Mouse (Mus musculus) megakaryocyte progenitor cell, adult 5-6 weeks (primary cell): Measurements from ENCODE around the gene Tbrg4. TPM values are rescaled to one million over a fixed set of nuclear protein-coding genes. Genes with fewer than 3 reads are reported as not detected.
A peak's percentile ranks its signal among the peaks of the same experiment; 100 is the strongest.

ENCODE experiments used
- ATAC-seq: replicated peaks from 2 replicates; pipeline ENCODE4 v1.8.0; 2016; ENCODE audit warnings: mild to moderate bottlenecking, moderate TSS enrichment, inconsistent platforms; ENCODE audit not compliant: poor library complexity
- total RNA-seq, 2 experiments: library from RNA; stranded (forward) in 1 of 2; stranded (reverse) in 1 of 2; fragments of 157-497, 149-512 nt in 1 of 2; fragments of 200-1000 nt in 1 of 2; gene quantifications; 2 replicates each; pipeline versions ENCODE4 v1.2.3 to v1.2.4; 2015 to 2017

Tbrg4 gene
- total RNA-seq (2015): 46.2 and 58.3 TPM in 2 replicates
- 36.7 and 52.1 TPM in 2 replicates for total RNA-seq (2017)

DNA sequence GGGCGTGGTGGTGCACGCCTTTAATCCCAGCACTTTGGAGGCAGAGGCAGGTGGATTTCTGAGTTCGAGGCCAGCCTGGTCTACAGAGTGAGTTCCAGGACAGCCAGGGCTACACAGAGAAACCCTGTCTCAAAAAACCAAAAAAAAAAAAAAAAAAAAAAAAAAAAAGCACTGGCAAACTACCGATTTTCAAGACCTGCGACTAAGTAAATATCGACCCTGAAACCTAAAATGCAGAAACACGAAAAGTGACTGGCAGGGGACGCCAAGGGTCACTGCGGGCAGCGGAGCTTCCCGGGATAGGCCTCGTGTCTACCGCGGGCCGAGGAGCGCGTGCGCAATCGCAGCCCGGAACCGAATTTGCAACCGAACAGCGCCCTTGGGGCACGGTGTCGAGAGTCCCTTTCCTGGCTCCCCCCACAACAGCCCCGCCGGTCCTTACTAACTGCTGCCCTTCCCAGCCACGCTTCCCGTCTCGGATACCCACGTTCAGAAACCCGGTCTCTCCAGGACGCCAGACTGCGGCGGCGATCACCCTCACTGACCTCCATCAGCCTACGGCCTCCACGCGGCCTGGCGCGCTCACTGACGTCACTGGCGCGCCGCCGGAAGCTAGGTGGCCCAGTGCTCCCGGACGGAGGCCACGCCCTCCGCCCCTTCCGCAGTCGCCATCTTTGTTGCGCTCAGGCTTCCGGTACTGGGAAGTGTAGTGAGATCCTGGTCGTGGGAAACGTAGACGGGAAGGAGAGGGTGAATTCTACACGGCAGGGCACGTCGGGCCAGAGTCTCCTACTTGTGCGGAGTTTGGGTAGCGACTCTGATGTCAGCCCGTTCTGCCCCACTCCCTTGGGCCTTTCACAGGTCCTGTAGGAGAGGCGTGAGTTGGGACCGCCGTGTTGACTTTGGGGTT, at the start of gene Tbrg4:
Gene Tbrg4, minus strand, starts transcription at position 590 of the 910 bp plus-strand sequence.
- peak; percentile 74 for ATAC-seq

DNA sequence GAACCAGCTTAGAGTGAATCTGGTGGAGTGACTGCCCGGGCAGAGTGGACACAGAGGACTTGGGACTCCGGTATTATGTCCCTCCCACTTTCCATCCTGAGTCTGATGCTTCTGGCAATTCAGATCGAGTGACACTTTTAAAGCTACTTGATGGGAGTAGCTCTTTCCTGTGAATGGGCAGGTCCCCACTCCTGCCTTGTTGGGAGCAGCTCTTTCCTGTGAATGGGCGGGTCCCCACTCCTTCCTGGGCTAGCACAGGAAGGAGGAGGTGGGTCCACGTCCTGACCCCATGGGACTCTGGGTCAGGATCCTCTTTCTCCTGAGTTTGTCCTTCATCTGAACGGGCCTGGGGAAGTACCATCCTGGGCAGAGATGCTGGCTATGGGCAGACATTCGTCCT, 49.5 kb upstream of the Tbrg4 start:
- no peak for ATAC-seq

DNA sequence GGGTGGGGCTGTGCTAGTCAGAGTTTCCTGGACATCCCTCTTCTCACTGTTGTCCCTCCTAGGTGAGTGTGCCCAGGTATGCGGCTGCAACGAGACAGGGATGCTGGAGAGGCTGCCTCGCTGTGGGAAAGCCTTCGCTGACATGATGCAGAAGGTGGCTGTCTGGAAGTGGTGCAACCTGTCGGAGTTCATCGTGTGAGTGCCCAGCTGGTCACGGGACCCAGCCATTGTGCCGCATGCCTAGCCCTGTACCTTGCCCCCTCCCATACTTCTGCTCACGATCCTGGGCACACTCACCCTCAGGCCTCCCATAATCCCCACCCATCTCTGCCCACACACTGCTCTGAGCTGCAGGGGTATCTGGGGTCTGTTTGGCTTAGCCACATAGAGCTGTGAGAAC, 48.8 kb upstream of the Tbrg4 start:
- ATAC-seq: no peak

DNA sequence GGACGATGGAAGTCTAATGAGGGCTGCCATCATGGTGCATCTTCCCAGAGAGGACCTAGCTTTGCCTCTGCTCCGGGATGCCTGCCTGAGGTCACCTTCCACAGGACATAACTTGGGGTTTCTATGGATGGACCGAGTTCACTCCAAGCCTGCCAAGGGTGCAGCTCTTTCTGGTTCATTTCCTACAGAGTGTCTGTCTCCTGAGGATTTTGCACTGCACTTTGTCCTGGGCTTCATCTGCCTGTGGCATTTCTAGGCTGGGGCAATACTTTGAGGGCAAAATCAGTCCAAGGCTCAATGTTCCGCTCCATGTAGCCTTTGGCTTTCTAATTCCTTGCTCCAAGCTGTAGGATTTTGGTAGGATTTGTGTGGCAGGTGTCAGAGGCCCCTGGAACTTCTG, 45.0 kb upstream of the Tbrg4 start:
- ATAC-seq: no peak

DNA sequence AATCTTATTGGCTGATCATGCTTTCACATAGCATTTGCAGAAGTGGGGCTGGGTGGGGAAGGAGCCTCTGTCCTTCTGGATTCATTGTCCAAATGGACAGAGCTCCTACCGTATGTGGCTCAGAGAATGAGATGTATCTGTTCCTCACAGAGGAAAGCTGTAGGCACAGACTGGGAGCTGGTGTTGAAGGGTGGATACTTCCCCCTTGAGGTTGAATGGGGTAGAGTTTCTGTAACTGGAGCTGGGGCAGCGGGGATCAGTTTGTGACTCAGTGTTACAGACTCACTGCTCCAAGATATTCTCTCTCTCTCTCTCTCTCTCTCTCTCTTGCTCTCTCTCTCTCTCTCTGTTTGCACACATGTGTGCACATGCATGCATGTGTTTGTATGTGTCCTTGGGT, 44.2 kb upstream of the Tbrg4 start:
- peak; percentile 47; the same call in 1 of the 2 replicates for ATAC-seq

DNA sequence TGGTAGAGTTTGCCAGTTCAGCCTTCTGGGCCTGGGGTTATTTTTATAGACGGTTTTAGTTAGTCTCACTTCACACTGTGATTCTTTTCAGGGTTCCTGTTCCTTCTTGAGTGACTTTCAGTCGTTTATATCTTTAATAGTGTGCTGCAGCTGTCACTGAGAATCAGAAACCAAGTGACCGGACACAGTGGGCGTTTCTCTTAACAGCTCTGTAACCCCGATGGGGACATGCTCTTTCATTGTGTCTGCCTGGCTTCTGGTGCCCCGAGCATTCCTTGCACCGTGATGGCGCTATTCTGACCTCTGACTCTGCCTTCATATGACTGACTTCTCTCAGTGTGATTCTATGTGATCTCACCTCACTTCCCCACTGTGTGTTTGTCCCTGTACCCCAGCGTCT, 43.2 kb upstream of the Tbrg4 start:
- no peak for ATAC-seq

DNA sequence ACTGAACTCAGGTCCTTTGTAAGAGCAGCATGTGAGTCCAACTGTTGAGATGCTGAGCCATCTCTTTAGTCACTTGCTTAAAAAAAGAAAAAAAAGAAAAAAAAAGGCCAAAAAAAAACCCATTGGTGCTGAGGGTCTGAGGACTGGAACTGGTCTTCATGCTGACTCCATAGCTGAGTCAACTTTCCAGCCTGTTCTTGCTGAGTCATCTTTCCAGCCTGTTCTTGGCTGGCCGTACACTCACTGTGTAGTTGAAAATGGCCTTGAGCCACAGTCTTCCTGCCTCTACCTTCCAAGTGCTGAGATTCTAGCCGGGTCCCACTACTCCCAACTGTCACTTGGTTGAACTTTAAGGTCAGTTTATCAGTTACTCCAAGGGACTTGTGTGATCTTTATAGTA, 40.8 kb upstream of the Tbrg4 start:
- no peak for ATAC-seq

DNA sequence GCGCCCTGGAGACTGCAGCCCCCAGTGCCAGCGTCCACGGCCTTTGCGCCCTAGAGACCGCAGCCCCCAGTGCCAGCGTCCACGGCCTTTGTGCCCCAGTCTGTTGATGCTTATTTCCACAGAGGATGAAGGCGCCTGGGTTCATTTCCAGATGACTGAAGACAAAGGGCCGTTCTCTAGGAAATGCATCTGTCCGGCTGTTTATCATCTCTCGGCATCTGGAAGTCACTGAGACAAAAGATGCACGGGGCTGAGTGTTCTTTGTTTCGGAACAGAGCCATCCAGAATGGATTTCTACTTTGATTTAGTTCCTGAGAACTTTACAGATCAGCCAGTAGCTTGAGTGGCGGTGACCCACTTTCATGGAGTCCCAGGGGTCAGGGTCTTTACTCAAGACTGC, 35.3 kb upstream of the Tbrg4 start:
- no peak for ATAC-seq

DNA sequence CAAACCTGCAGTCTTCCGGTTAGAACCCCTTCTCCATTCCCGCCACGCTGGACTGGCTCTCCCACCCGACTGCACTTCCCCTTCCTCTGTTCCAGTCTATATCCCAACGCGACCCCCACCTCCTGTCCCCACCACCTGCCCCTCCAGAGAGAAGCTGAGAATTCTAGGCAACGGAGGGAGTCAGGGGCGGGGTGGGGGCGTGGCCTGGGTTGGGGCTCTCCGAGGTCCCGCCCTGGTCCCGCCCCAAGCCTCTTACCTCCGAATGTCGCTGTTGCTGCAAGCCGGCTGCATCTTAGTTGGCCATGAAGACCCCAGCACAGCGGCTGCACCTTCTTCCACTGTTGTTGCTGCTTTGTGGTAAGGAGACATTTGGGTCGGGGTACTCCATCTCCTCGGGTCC, 32.4 kb upstream of the Tbrg4 start, which contains the start of gene Ramp3:
Gene Ramp3, plus strand, starts transcription at position 251 of the 400 bp plus-strand sequence.
- ATAC-seq: peak; percentile 63

DNA sequence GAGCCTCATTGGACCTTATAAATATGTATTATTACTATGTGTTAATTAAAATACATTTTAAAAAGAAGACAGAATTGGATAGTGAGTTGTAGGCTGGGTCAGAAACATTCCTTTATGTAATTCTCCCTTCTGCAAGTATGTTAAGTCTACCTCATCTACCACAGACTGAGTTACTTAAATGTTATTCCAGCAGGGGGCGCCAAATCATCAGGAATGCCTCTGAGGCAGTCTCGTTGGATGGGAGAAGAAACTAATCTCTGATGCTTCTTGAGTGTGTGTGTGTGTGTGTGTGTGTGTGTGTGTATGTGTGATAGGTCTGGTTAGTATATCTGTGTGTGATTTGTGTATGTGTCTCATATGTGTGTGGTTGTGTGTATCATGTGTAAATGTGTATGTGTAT, 29.0 kb upstream of the Tbrg4 start:
- ATAC-seq: peak; percentile 85

DNA sequence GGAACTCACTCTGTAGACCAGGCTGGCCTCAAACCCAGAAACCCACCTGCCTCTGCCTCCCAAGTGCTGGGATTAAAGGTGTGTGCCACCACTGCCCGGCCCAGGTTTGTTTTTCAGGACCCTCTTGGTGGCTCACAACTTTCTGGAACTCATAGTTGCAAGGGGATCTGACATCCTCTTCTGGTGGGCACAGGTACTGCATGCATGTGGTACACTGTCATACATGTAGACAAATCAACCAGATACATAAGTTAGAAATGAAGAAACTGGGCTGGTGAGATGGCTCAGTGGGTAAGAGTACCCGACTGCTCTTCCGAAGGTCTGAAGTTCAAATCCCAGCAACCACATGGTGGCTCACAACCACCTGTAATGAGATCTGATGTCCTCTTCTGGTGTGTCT, 27.1 kb upstream of the Tbrg4 start:
- ATAC-seq: peak; percentile 53; the same call in 1 of the 2 replicates

DNA sequence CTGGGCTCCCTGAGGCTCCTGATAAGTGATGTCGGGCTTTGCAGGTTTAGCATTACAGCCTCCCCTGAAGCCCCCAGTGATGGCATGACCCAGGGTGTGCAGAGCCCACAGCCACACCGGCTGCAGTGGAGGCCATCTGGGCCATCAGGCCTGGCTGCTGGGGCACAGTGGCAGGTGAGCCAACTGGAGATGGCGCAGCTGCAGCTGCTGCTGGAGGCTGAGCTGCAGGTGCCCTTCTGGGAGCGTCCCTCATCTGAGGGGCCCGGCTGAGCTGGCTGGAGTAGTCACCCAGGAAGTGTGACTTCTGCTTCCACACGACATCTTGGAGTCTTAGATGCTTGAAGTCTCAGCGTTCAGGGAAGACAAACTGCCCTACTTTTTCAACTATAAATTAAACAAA, 24.7 kb upstream of the Tbrg4 start:
- no peak for ATAC-seq

DNA sequence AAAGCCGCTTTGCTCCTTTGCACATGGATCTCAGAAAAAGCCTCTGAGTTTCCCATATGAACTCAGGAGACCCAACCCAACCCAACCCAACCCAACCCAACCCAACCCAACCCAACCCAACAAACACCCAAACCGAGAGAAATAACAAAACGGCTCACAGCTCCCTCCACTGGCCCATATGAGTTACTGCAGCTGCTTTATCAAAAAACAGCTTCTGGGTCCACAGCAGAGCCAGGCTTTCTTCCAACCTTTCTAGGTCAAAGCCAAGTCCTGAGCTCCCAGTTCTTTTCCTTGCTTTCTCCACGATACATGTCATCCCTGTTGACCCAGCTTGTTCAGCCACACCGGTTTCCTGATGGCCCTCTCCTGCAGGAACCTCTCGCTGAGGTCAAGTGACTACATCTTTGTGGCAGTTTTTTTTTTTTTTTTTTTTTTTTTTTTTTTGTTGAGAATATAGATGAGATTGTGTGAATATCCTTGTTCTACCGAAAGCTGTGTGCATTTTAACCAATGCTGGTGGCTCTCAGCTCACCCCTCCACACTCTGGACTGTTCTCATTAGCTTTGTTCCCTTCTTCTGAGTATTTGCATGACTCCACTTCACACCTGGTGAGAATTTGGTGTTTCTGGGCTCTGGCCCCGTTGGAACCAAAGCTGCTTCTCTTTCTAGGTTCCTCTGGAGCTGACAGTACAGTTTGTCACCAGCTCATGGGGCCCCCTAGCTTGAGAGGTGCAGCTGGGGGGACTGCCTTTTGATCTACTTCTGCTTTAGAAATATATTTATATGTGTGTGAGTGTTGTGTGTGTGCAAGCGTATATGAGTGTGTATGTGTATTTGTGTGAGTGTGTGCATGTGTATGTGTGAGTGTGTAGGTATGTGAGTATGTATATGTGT, 22.2 kb upstream of the Tbrg4 start:
- ATAC-seq: peak; percentile 58; the same call in 1 of the 2 replicates

DNA sequence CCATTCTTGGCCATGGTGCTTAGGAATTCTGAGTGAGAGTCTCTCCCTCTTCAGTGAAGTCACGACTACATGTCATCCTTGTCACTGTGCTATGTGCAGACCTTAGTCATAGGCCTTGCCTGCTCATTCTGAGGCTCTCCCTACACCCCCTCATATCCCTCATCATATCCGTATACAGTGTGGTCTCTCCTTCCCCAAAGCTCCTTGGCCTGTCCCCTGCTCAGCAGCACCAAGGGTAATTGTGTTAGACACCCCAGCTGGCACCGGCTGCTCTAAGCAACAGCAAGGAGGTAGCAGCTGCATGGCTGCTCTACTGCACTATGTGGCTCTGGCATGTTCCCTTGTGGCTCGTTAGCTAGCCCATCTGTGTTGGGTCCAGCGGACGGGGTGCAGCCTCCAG, 18.7 kb upstream of the Tbrg4 start:
- no peak for ATAC-seq

DNA sequence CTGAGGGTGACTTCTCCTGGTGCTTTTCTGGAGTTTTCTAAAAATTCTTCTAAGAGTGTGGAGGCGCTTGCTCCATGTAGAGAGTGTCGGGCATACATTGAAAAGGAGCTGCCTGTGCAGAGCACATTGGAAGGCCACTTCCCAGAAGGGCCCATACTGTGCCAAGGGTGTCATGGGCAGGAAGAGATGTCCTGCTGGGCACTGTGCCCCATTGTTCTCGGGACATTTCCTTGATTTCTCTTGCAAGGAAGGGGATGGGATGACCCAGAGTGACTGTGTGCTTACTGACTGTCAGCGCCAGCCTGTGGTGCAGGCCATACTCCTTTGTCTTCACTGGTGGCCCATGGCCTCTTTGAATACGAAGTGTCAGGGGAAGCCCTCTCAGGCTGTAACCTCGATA, 13.2 kb upstream of the Tbrg4 start:
- no peak for ATAC-seq

DNA sequence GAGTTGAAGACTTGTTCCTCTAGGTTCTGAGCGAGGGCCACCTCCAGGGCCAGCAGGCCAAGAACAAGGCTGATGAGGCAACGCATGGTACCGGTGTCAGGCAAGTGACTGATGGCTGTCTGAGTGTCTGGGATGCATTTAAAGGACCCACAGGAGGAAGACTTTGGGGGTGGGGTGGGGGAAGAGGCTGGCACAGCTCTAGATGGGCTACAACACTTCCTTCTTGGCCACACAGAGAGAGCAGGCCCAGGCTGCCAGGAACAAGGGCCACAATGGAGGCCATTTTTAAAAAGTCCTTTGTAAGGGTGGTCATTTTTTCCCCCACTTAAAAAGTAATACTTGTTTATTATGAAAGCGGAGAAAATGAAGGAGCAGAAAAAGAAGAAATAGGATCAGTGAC, 12.7 kb upstream of the Tbrg4 start, which contains the start of gene Wap:
Gene Wap, minus strand, starts transcription at position 101 of the 400 bp plus-strand sequence.
- ATAC-seq: no peak

DNA sequence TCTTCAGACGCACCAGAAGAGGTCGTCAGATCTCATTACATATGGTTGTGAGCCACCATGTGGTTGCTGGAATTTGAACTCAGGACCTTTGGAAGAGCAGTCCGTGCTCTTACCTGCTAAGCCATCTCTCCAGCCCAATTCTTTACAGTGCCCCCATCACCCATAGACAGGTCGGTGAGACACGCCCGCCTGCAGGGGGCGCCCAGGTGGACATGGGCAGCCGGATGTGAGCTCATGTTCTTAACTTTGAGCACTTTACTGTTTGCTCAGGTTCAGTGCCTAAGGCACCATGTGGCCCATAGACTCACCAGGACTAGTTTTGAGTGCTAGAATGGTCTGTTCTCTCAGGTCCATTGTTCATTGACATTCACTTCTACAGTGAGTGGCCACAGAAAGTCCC, 10.3 kb upstream of the Tbrg4 start:
- peak; percentile 58; the same call in 1 of the 2 replicates for ATAC-seq

DNA sequence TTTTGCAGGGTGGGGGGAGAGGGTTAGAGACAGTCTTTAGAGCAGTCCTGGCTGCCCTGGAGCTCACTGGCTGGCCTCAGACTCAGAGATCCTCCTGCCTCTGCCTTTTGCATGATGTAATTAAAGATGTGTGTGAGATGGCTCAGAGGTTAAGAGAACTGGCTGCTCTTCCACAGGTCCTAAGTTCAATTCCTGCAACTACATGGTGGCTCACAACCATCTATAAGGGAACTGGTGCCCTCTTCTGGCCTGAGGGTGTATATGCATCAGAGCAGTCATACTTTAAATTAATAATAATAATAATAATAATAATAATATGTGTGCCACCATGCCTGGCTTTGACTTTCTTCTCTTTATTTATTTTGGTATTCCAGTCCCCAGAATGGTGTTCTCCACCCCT, 3.8 kb upstream of the Tbrg4 start:
- ATAC-seq: no peak

DNA sequence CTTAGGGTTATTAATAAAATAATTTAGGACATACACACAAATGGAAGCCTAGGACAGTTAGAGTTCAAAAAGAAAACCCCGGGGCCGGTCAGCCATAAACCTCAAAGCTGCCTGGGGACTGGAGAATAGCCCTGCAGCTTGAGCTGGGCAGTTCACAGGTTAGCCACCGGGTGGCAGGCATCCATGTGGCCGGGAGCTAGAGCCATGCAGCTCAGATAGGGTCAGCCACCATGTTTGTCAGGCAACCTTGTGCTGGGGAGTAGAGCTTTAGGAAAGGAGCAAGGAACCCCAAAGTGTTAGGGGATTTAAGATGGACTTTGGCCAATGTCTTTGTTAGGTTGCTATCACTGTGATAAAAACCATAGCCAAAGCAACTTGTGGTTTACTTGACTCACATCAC, 2.7 kb upstream of the Tbrg4 start:
- peak; percentile 38 for ATAC-seq

DNA sequence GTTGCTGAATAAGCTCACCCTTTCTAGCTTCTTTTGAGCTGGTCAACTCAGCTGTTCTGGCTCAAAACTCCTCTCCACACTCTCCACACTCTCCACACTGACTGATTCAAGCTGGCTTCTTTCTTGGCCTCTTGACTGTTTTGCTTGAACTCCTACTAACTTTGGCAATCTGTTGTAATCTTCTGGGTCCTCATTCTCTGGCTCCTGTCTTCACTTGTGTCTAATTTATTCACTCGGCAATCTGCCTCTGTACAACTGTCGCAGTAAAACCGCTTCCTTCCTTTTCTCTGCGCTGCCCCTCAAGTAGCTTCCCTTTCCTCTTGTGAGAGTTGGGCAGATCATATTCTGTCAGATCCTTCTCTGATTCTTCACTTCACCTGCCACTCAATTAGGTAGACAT, 1.9 kb upstream of the Tbrg4 start:
- ATAC-seq: peak; percentile 36

DNA sequence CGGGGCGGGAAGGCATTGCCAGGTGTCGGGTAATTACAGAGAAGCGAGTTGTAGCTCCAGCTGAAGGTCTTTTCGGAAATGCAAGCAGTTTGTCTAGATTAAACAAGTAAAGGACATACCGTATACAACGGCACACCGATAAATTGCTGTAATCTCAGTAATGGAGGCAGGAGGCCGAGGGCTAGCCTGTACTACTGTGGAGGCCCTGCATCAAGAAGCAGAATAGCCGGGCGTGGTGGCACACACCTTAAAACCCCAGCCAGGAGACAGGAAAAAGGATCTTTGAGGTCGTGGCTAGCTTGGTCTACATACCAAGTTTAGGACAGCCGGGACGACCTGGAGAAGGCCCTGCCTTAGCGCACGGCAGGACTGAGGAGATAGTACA, 513 bp upstream of the Tbrg4 start:
- ATAC-seq: no peak
